Mouse (Mus musculus): Measurements from ENCODE around the gene Trim2. TPM values are rescaled to one million over a fixed set of nuclear protein-coding genes. Genes with fewer than 3 reads are reported as not detected.
A peak's percentile ranks its signal among the peaks of the same experiment; 100 is the strongest.

Trim2 gene
- polyA plus RNA-seq, 1 experiment from 2014 or later: 115 TPM

- ATAC-seq (ENCODE audit: insufficient read depth, low FRiP score, low TSS enrichment): no peak
- no peak overlapping the region for H3K27ac ChIP-seq (ENCODE audit: low read depth, low read length)
Measured at GRCm38 (mm10) chr3:84181102-84181501, 125.6 kb downstream of the Trim2 start.

GRCm38 (mm10) chr3:84180304-84180703 lies 126.4 kb downstream of the Trim2 start:
- ATAC-seq (ENCODE audit: insufficient read depth, low FRiP score, low TSS enrichment) (no peak), DNase-seq (ENCODE audit: low spot score) (no peak)
- H3K27me3 ChIP-seq (ENCODE audit: control insufficient read depth, insufficient read depth, low read length): no peaks in the 10 kb centered on the region
- no peak overlapping the region for H3K4me3 ChIP-seq (ENCODE audit: low read depth, low read length)
- 0 out of 2 replicates have a peak, but pooled peaks cover 2% of the 10 kb centered on the region for H3K4me1 ChIP-seq (ENCODE audit: control insufficient read depth, insufficient read depth, low read length)
- no peak overlapping the region for H3K4me2 ChIP-seq (ENCODE audit: low read depth)
- no peaks in the 10 kb centered on the region for H3K36me3 ChIP-seq (ENCODE audit: control insufficient read depth, insufficient read depth, low read length)
- no peak overlapping the region for H3K27ac ChIP-seq (ENCODE audit: low read depth, low read length)
- H3K9ac ChIP-seq (ENCODE audit: low read length): no peak overlapping the region
- no peaks in the 10 kb centered on the region for H3K9me3 ChIP-seq (ENCODE audit: control insufficient read depth, low read length)
- WGBS: 70% methylated on average over 2 of the region's 2 CpGs

More at GRCm38 (mm10) chr3:84181102-84181501, 125.6 kb downstream of the Trim2 start:
- Histone ChIP-seq H3K9ac (ENCODE audit: low read length) (no peak overlapping the region), H3K4me2 (ENCODE audit: low read depth) (no peak overlapping the region), H3K27me3 (ENCODE audit: control insufficient read depth, insufficient read depth, low read length) (no peaks in the 10 kb centered on the region), H3K4me1 (ENCODE audit: control insufficient read depth, insufficient read depth, low read length) (0 out of 2 replicates have a peak, but pooled peaks cover 2% of the 10 kb centered on the region), H3K4me3 (ENCODE audit: low read depth, low read length) (no peak overlapping the region), H3K36me3 (ENCODE audit: control insufficient read depth, insufficient read depth, low read length) (no peaks in the 10 kb centered on the region), H3K9me3 (ENCODE audit: control insufficient read depth, low read length) (no peaks in the 10 kb centered on the region)
- WGBS: 48% methylated on average over 8 of the region's 8 CpGs
- no peak for DNase-seq (ENCODE audit: low spot score)

GRCm38 (mm10) chr3:84177834-84178233 lies 128.8 kb downstream of the Trim2 start:
- Histone ChIP-seq H3K27ac (ENCODE audit: low read depth, low read length) (no peak overlapping the region), H3K4me2 (ENCODE audit: low read depth) (no peak overlapping the region), H3K4me1 (ENCODE audit: control insufficient read depth, insufficient read depth, low read length) (0 out of 2 replicates have a peak, but pooled peaks cover 2% of the 10 kb centered on the region), H3K9me3 (ENCODE audit: control insufficient read depth, low read length) (no peaks in the 10 kb centered on the region), H3K36me3 (ENCODE audit: control insufficient read depth, insufficient read depth, low read length) (no peaks in the 10 kb centered on the region; the same call in 1 of the 2 replicates), H3K9ac (ENCODE audit: low read length) (no peak overlapping the region), H3K4me3 (ENCODE audit: low read depth, low read length) (no peak overlapping the region), H3K27me3 (ENCODE audit: control insufficient read depth, insufficient read depth, low read length) (no peaks in the 10 kb centered on the region)
- DNase-seq (ENCODE audit: low spot score) (no peak), ATAC-seq (ENCODE audit: insufficient read depth, low FRiP score, low TSS enrichment) (no peak)
- 84% methylated on average over 2 of the region's 2 CpGs for WGBS

GRCm38 (mm10) chr3:84175337-84176315 lies 131.1 kb downstream of the Trim2 start:
- H3K27ac ChIP-seq (ENCODE audit: low read depth, low read length): no peak overlapping the region
- H3K4me1 ChIP-seq (ENCODE audit: control insufficient read depth, insufficient read depth, low read length): no peaks in the 10 kb centered on the region
- H3K27me3 ChIP-seq (ENCODE audit: control insufficient read depth, insufficient read depth, low read length): no peaks in the 10 kb centered on the region
- H3K36me3 ChIP-seq (ENCODE audit: control insufficient read depth, insufficient read depth, low read length): no peaks in the 10 kb centered on the region; the same call in none of the 2 replicates
- no peak overlapping the region for H3K4me3 ChIP-seq (ENCODE audit: low read depth, low read length)
- no peak overlapping the region for H3K9ac ChIP-seq (ENCODE audit: low read length)
- DNase-seq (ENCODE audit: low spot score): peak; percentile 77
- no peak overlapping the region for H3K4me2 ChIP-seq (ENCODE audit: low read depth)
- WGBS: 59% methylated on average over 7 of the region's 7 CpGs
- ATAC-seq (ENCODE audit: insufficient read depth, low FRiP score, low TSS enrichment): peak; percentile 61; the same call in 1 of the 2 replicates
- H3K9me3 ChIP-seq (ENCODE audit: control insufficient read depth, low read length): no peaks in the 10 kb centered on the region

GRCm38 (mm10) chr3:84173581-84174154 lies 133.0 kb downstream of the Trim2 start, which contains the start of gene Gm6525:
Gm6525 (plus strand) TSS chr3:84174104.
- DNase-seq (ENCODE audit: low spot score) (no peak), ATAC-seq (ENCODE audit: insufficient read depth, low FRiP score, low TSS enrichment) (no peak)
- Histone ChIP-seq H3K9ac (ENCODE audit: low read length) (no peak within 1 kb of the TSS), H3K9me3 (ENCODE audit: control insufficient read depth, low read length) (no peaks in the 10 kb centered on the region), H3K36me3 (ENCODE audit: control insufficient read depth, insufficient read depth, low read length) (no peaks in the 10 kb centered on the region; the same call in none of the 2 replicates), H3K4me2 (ENCODE audit: low read depth) (no peak within 1 kb of the TSS), H3K27me3 (ENCODE audit: control insufficient read depth, insufficient read depth, low read length) (no peaks in the 10 kb centered on the region), H3K4me1 (ENCODE audit: control insufficient read depth, insufficient read depth, low read length) (no peaks in the 10 kb centered on the region), H3K27ac (ENCODE audit: low read depth, low read length) (no peak within 1 kb of the TSS), H3K4me3 (ENCODE audit: low read depth, low read length) (no peak within 1 kb of the TSS)
- WGBS: 82% methylated on average over 11 of the region's 11 CpGs

- ATAC-seq (ENCODE audit: insufficient read depth, low FRiP score, low TSS enrichment): no peak
Measured at GRCm38 (mm10) chr3:84172406-84172805, 134.3 kb downstream of the Trim2 start.

GRCm38 (mm10) chr3:84169393-84170005 lies 137.2 kb downstream of the Trim2 start:
- WGBS: 77% methylated on average over 8 of the region's 8 CpGs
- H3K27me3 ChIP-seq (ENCODE audit: control insufficient read depth, insufficient read depth, low read length): no peaks in the 10 kb centered on the region
- H3K9ac ChIP-seq (ENCODE audit: low read length): no peak overlapping the region

More at GRCm38 (mm10) chr3:84172406-84172805, 134.3 kb downstream of the Trim2 start:
- Histone ChIP-seq H3K9me3 (ENCODE audit: control insufficient read depth, low read length) (no peaks in the 10 kb centered on the region), H3K4me3 (ENCODE audit: low read depth, low read length) (no peak overlapping the region), H3K4me1 (ENCODE audit: control insufficient read depth, insufficient read depth, low read length) (no peaks in the 10 kb centered on the region), H3K36me3 (ENCODE audit: control insufficient read depth, insufficient read depth, low read length) (no peaks in the 10 kb centered on the region; the same call in none of the 2 replicates), H3K4me2 (ENCODE audit: low read depth) (no peak overlapping the region), H3K9ac (ENCODE audit: low read length) (no peak overlapping the region), H3K27me3 (ENCODE audit: control insufficient read depth, insufficient read depth, low read length) (no peaks in the 10 kb centered on the region), H3K27ac (ENCODE audit: low read depth, low read length) (no peak overlapping the region)
- no peak for DNase-seq (ENCODE audit: low spot score)
- WGBS: 48% methylated on average over 11 of the region's 11 CpGs

GRCm38 (mm10) chr3:84168943-84169342 lies 137.7 kb downstream of the Trim2 start:
- no peak overlapping the region for H3K9ac ChIP-seq (ENCODE audit: low read length)
- H3K9me3 ChIP-seq (ENCODE audit: control insufficient read depth, low read length): no peaks in the 10 kb centered on the region
- ATAC-seq (ENCODE audit: insufficient read depth, low FRiP score, low TSS enrichment) (no peak), DNase-seq (ENCODE audit: low spot score) (no peak)
- no peak overlapping the region for H3K4me3 ChIP-seq (ENCODE audit: low read depth, low read length)
- WGBS: 96% methylated on average over 6 of the region's 6 CpGs
- no peaks in the 10 kb centered on the region for H3K4me1 ChIP-seq (ENCODE audit: control insufficient read depth, insufficient read depth, low read length)
- H3K4me2 ChIP-seq (ENCODE audit: low read depth): no peak overlapping the region
- peaks cover 7% of the 10 kb centered on the region; the same call in 1 of the 2 replicates for H3K36me3 ChIP-seq (ENCODE audit: control insufficient read depth, insufficient read depth, low read length)
- no peaks in the 10 kb centered on the region for H3K27me3 ChIP-seq (ENCODE audit: control insufficient read depth, insufficient read depth, low read length)
- H3K27ac ChIP-seq (ENCODE audit: low read depth, low read length): no peak overlapping the region

More at GRCm38 (mm10) chr3:84169393-84170005, 137.2 kb downstream of the Trim2 start:
- Histone ChIP-seq H3K4me2 (ENCODE audit: low read depth) (no peak overlapping the region), H3K9me3 (ENCODE audit: control insufficient read depth, low read length) (no peaks in the 10 kb centered on the region), H3K4me3 (ENCODE audit: low read depth, low read length) (no peak overlapping the region), H3K4me1 (ENCODE audit: control insufficient read depth, insufficient read depth, low read length) (no peaks in the 10 kb centered on the region), H3K27ac (ENCODE audit: low read depth, low read length) (no peak overlapping the region), H3K36me3 (ENCODE audit: control insufficient read depth, insufficient read depth, low read length) (peaks cover 5% of the 10 kb centered on the region)
- DNase-seq (ENCODE audit: low spot score): no peak
- no peak for ATAC-seq (ENCODE audit: insufficient read depth, low FRiP score, low TSS enrichment)
